Mouse (Mus musculus): ENCODE measurements at regions not wholly inside any gene's neighbourhood (a gene's known extent, or its start where the extent isn't known, plus 50 kb on each side); places are given as distances from the start of the nearest gene placed in this dataset.
"Not testable (repeated sequence)": the region's sequence is repeated elsewhere in the genome, so short reads cannot be mapped to it uniquely, and the experiment has no call there.

DNA sequence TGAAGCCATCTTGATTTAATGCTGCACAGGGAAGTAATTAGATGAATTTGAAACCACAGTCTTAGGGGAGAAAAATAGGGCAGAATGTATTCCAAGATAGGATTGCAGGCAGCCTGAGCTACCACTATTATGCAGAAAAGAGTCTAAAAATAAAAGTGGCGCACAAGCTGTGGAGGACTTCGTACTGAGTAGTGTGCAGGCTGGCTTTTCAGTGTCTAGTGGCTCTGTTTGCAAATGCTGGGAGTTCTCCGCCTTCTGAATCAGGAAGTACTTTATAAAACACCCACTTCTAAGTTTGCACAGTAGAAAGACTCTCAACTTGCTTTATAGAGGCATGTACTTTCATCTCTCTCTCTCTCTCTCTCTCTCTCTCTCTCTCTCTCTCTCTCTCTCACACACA lies 852.4 kb downstream of the Diaph2 start:
- Histone ChIP-seq H3K4me3 (ENCODE audit: low read length) (no peak overlapping the region), H3K27ac (ENCODE audit: low read length) (no peak overlapping the region), H3K9me3 (ENCODE audit: control insufficient read depth, low read length) (no peaks in the 10 kb centered on the region), H3K4me2 (ENCODE audit: low read depth, low read length) (no peak overlapping the region), H3K4me1 (replicated peaks; ENCODE audit: control insufficient read depth, insufficient read depth, low read length) (no peaks in the 10 kb centered on the region), H3K27me3 (ENCODE audit: control insufficient read depth, insufficient read depth, low read depth, low read length) (no peaks in the 10 kb centered on the region), H3K9ac (ENCODE audit: low read length) (no peak overlapping the region), H3K36me3 (ENCODE audit: control insufficient read depth, insufficient read depth, low read length) (no peaks in the 10 kb centered on the region)
- WGBS, result 53% methylated on average over 3 of the region's 3 CpGs
- no peak for ATAC-seq (ENCODE audit: low read depth)

DNA sequence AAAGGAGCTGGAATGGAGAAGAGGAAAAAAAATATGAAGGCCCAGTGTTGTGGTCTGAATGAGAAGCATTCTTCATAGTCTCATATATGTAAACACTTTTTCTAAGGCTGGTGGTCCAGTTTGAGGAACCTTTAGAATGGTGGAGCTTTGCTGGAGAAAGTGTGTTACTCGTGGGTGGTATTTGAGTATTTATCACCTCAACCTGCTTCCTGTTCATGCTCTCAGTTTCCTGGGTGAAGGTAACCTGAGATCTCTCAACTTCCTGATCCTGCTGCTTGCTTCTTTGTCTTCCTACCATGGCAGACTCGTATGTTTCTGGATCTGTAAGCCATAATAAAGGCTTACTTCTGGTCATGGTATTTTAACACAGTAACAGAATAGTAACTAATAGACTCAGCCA lies 889.0 kb downstream of the Diaph2 start:
- no peak for ATAC-seq (ENCODE audit: low read depth)
- Histone ChIP-seq H3K4me2 (ENCODE audit: low read depth, low read length) (no peak overlapping the region), H3K27me3 (ENCODE audit: control insufficient read depth, insufficient read depth, low read depth, low read length) (no peaks in the 10 kb centered on the region), H3K9me3 (ENCODE audit: control insufficient read depth, low read length) (no peaks in the 10 kb centered on the region), H3K27ac (ENCODE audit: low read length) (no peak overlapping the region), H3K4me1 (replicated peaks; ENCODE audit: control insufficient read depth, insufficient read depth, low read length) (no peaks in the 10 kb centered on the region), H3K4me3 (ENCODE audit: low read length) (no peak overlapping the region), H3K9ac (ENCODE audit: low read length) (no peak overlapping the region), H3K36me3 (ENCODE audit: control insufficient read depth, insufficient read depth, low read length) (no peaks in the 10 kb centered on the region)
- WGBS, result 61% methylated on average over 2 of the region's 2 CpGs

DNA sequence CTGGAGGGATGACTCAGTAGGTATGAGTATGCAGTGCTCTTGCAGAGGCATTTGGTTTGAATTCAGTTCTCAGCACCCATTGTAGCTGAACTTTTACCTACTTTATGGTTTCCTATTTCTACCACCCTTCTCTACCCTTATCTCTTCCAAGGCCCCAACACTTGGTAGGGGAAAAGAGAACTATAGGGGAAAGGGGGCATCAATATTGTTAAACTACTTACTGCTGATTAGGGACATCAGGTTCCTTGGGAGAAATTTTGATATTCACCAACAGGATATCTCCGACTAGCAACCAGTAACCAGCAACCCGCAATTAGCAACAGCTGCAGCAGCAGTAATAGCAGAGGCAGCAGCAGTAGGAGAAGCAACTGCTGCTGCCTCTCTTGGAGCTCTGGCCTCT lies 906.3 kb downstream of the Diaph2 start:
- Histone ChIP-seq H3K9ac (ENCODE audit: low read length) (no peak overlapping the region), H3K27me3 (ENCODE audit: control insufficient read depth, insufficient read depth, low read depth, low read length) (no peaks in the 10 kb centered on the region), H3K9me3 (ENCODE audit: control insufficient read depth, low read length) (no peaks in the 10 kb centered on the region), H3K4me1 (replicated peaks; ENCODE audit: control insufficient read depth, insufficient read depth, low read length) (no peaks in the 10 kb centered on the region), H3K36me3 (ENCODE audit: control insufficient read depth, insufficient read depth, low read length) (no peaks in the 10 kb centered on the region), H3K4me3 (ENCODE audit: low read length) (no peak overlapping the region), H3K4me2 (ENCODE audit: low read depth, low read length) (no peak overlapping the region), H3K27ac (ENCODE audit: low read length) (no peak overlapping the region)
- WGBS, result 86% methylated on average over 2 of the region's 2 CpGs
- ATAC-seq (ENCODE audit: low read depth), result no peak

DNA sequence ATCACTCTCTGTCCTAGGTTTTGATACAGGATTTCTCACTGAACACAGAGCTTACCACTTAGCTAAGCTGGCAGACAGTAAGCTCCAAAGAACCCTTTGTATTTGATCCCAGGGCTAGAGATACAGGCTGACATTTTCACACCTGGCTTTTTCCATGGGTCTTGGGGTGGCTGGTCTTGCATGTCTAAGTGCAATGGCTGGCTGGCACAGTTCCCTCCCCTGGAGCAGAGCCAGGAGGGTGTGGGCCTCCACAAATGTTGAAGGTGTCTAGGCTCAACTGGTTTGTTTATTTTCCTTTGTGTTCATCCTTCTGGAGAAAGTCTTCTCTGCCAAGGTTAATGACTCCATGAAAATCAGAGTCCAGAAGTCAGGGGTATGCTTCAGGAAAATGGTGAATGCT lies 934.8 kb downstream of the Diaph2 start:
- no peak overlapping the region for H3K9ac ChIP-seq (ENCODE audit: low read length)
- H3K4me1 ChIP-seq (replicated peaks; ENCODE audit: control insufficient read depth, insufficient read depth, low read length), result no peaks in the 10 kb centered on the region
- ATAC-seq (ENCODE audit: low read depth), result no peak
- no peak overlapping the region for H3K27ac ChIP-seq (ENCODE audit: low read length)
- H3K36me3 ChIP-seq (ENCODE audit: control insufficient read depth, insufficient read depth, low read length), result no peaks in the 10 kb centered on the region
- H3K4me3 ChIP-seq (ENCODE audit: low read length), result no peak overlapping the region
- no peak overlapping the region for H3K4me2 ChIP-seq (ENCODE audit: low read depth, low read length)
- no peaks in the 10 kb centered on the region for H3K9me3 ChIP-seq (ENCODE audit: control insufficient read depth, low read length)
- no peaks in the 10 kb centered on the region for H3K27me3 ChIP-seq (ENCODE audit: control insufficient read depth, insufficient read depth, low read depth, low read length)

GRCm38 (mm10) chrX:130708929-130709328 lies 959.4 kb downstream of the Diaph2 start:
- Histone ChIP-seq H3K27me3 (ENCODE audit: control insufficient read depth, insufficient read depth, low read depth, low read length) (no peaks in the 10 kb centered on the region), H3K27ac (ENCODE audit: low read length) (no peak overlapping the region), H3K4me3 (ENCODE audit: low read length) (no peak overlapping the region), H3K36me3 (ENCODE audit: control insufficient read depth, insufficient read depth, low read length) (no peaks in the 10 kb centered on the region), H3K9me3 (ENCODE audit: control insufficient read depth, low read length) (no peaks in the 10 kb centered on the region), H3K9ac (ENCODE audit: low read length) (no peak overlapping the region), H3K4me1 (replicated peaks; ENCODE audit: control insufficient read depth, insufficient read depth, low read length) (no peaks in the 10 kb centered on the region), H3K4me2 (ENCODE audit: low read depth, low read length) (no peak overlapping the region)
- ATAC-seq (ENCODE audit: low read depth), result no peak
- 66% methylated on average over 2 of the region's 2 CpGs for WGBS

- H3K27ac ChIP-seq (ENCODE audit: low read length); H3K4me2 ChIP-seq (ENCODE audit: low read depth, low read length); ATAC-seq (ENCODE audit: low read depth); H3K9me3 ChIP-seq (ENCODE audit: control insufficient read depth, low read length); H3K4me3 ChIP-seq (ENCODE audit: low read length); H3K27me3 ChIP-seq (ENCODE audit: control insufficient read depth, insufficient read depth, low read depth, low read length); H3K36me3 ChIP-seq (ENCODE audit: control insufficient read depth, insufficient read depth, low read length); H3K4me1 ChIP-seq (replicated peaks; ENCODE audit: control insufficient read depth, insufficient read depth, low read length); H3K9ac ChIP-seq (ENCODE audit: low read length): not testable (repeated sequence)
- 74% methylated on average over 1 of the region's 1 CpGs for WGBS
Measured at GRCm38 (mm10) chrX:130744132-130744531, 994.6 kb downstream of the Diaph2 start.

All from lung, embryonic 16.5 days (tissue).